Mouse (Mus musculus): ENCODE measurements around the gene Bloc1s4.

GRCm38 (mm10) chr5:36786052-36786451, 37.6 kb upstream of the Bloc1s4 start:
- TF ChIP-seq CTCF (conservative IDR thresholded peaks at IDR 0.05 in 1 of 2, IDR thresholded peaks at IDR 0.05 in 1 of 2; ENCODE audit: low read depth in 2 of 2, low read length in 2 of 2) (no peak), ETS1 (conservative IDR thresholded peaks at IDR 0.05; ENCODE audit: low read depth, low read length) (no peak), POLR2A (IDR thresholded peaks at IDR 0.05; ENCODE audit: low read depth, low read length) (no peak), E2F4 (IDR thresholded peaks at IDR 0.05; ENCODE audit: insufficient replicate concordance, low read depth, low read length) (no peak), MAX (IDR thresholded peaks at IDR 0.05; ENCODE audit: low read length) (no peak)
